Mouse (Mus musculus): ENCODE data around the gene Rgl1.

- TF ChIP-seq CTCF (IDR thresholded peaks at IDR 0.05; ENCODE audit: extremely low read depth, insufficient read depth, insufficient read length, insufficient replicate concordance) (no peak), POLR2A (IDR thresholded peaks at IDR 0.05; ENCODE audit: low read depth, low read length) (no peak)
These were observed 217.0 kb downstream of the Rgl1 start for GRCm38 (mm10) chr1:152549061-152549738.
